22 mouse cellular contexts compared by ENCODE assay signal in the genomic region with DNA sequence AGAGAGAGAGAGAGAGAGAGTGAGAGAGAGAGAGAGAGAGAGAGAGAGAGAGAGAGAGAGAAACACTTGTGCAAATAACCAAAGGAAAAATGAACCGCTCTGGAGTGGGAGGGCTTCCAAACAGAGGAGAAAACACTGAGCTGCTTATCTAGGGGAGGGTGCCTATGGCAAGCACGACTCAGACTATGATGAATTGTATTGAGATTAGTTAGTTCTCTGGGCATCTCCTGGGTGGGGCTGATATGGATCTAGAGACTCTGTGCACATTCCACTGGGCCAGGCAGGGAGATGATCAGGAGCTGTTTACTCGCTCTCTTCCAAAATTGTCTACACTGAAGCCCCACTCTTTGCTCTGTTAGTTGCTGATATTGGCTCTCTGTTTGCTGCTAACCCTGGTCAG. TPM values are rescaled to one million over a fixed set of nuclear protein-coding genes. Genes with fewer than 3 reads are reported as not detected.
DNase-seq lines count a peak whose midpoint lies in the region; ATAC-seq and TF ChIP-seq lines count a peak whose summit lies in the region.
"Had no signal": no experiment of that assay in that cellular context is flagged by ENCODE, and none has a peak within 500 bp of the region (broad histone marks: within the 10 kb centered on the region; RNA-seq: fewer than 3 reads in every experiment).

No protein-coding gene starts in this region.

- no peak overlapping the region for H3K9ac ChIP-seq in stomach, postnatal 0 days (ENCODE audit: low read length)
- H3K9ac ChIP-seq: forebrain, embryonic 15.5 days; heart, embryonic 15.5 days; hindbrain, embryonic 14.5 days; intestine, embryonic 15.5 days had no signal

- peak; percentile 15; the same call in 1 of the 2 replicates for ATAC-seq in megakaryocyte progenitor cell, adult 5-6 weeks (replicated peaks; ENCODE audit: poor library complexity)
- no peak for ATAC-seq in stomach, postnatal 0 days (ENCODE audit: low FRiP score, low TSS enrichment)
- ATAC-seq: forebrain, embryonic 15.5 days; intestine, embryonic 15.5 days; Patski had no signal

- TF ChIP-seq CTCF in stomach, postnatal 0 days (IDR thresholded peaks at IDR 0.05; ENCODE audit: low read depth) = no peak

- H3K4me1 ChIP-seq in stomach, postnatal 0 days (replicated peaks; ENCODE audit: control insufficient read depth, insufficient read depth) = no peaks in the 10 kb centered on the region
- H3K4me1 ChIP-seq: embryonic facial prominence, embryonic 10.5 days; forebrain, embryonic 15.5 days; hindbrain, embryonic 10.5 days; intestine, embryonic 15.5 days had no signal

- no peak overlapping the region for H3K4me3 ChIP-seq in stomach, postnatal 0 days (ENCODE audit: low read depth, low read length)
- H3K4me3 ChIP-seq: embryonic facial prominence, embryonic 10.5 days; forebrain, embryonic 15.5 days; heart, adult 2 months; heart, embryonic 15.5 days; hindbrain, embryonic 10.5 days; intestine, embryonic 15.5 days had no signal

- WGBS in stomach, postnatal 0 days = 23% methylated on average over 3 of the region's 3 CpGs

- DNase-seq in 3T3-L1 (ENCODE audit: low read depth, low spot score) = peak; percentile 68
- peak; percentile 57 for DNase-seq in NIH3T3 (ENCODE audit: low read depth)
- no peak for DNase-seq in stomach, postnatal 0 days (ENCODE audit: low spot score)
- no peak for DNase-seq in embryo, embryonic 9.5 days (ENCODE audit: extremely low spot score)
- no peak for DNase-seq in layer of hippocampus, adult 9-10 months (ENCODE audit: low spot score)
- DNase-seq: adrenal gland, adult 8-10 months; cerebellum, adult 11 months; cerebellum, adult 9-10 months; cerebellum, postnatal 25 days; heart, adult 2 months; heart, postnatal 14 days had no signal

- H3K36me3 ChIP-seq in stomach, postnatal 0 days (ENCODE audit: control insufficient read depth, insufficient read depth, low read length) = no peaks in the 10 kb centered on the region
- H3K36me3 ChIP-seq: embryonic facial prominence, embryonic 10.5 days; forebrain, embryonic 15.5 days; G1E; heart, embryonic 15.5 days; hindbrain, embryonic 10.5 days; intestine, embryonic 15.5 days had no signal

- H3K9me3 ChIP-seq in stomach, postnatal 0 days (ENCODE audit: control insufficient read depth, low read length) = no peaks in the 10 kb centered on the region
- H3K9me3 ChIP-seq: embryonic facial prominence, embryonic 10.5 days; G1E; heart, embryonic 15.5 days; hindbrain, embryonic 10.5 days; intestine, embryonic 15.5 days had no signal

- H3K4me2 ChIP-seq in stomach, postnatal 0 days (replicated peaks; ENCODE audit: low read depth) = no peak overlapping the region
- H3K4me2 ChIP-seq: forebrain, embryonic 15.5 days; heart, embryonic 11.5 days; heart, embryonic 15.5 days; hindbrain, embryonic 14.5 days; intestine, embryonic 15.5 days had no signal

- H3K27ac ChIP-seq in stomach, postnatal 0 days (replicated peaks) = peak overlapping the region; percentile 45; the same call in 1 of the 2 replicates
- H3K27ac ChIP-seq: embryonic facial prominence, embryonic 10.5 days; forebrain, embryonic 15.5 days; heart, adult 2 months; heart, embryonic 15.5 days; hindbrain, embryonic 10.5 days; hindbrain, embryonic 14.5 days; intestine, embryonic 15.5 days had no signal

- no peak for TF ChIP-seq EP300 in stomach, postnatal 0 days (optimal IDR thresholded peaks at IDR 0.05)

- H3K27me3 ChIP-seq in stomach, postnatal 0 days (ENCODE audit: control insufficient read depth, insufficient read depth, low read length) = no peaks in the 10 kb centered on the region
- H3K27me3 ChIP-seq: forebrain, embryonic 15.5 days; heart, embryonic 15.5 days; intestine, embryonic 15.5 days; Patski had no signal

RNA-seq across cellular contexts. Expression of gene Serpinb9b, which starts 24.5 kb away (rescaled TPM):
- not detected in 2 replicates for total RNA-seq in megakaryocyte progenitor cell, adult 5-6 weeks (2015)
- total RNA-seq in megakaryocyte progenitor cell, adult 5-6 weeks (2017) = not detected in 2 replicates
- 2.7 and 4.9 TPM in 2 replicates for polyA plus RNA-seq in stomach, postnatal 0 days (2015; fragmentation: Nextera tagmentation; extraction: Ambion mirVana)
- total RNA-seq: gastrocnemius, adult 8-10 months had no signal
- polyA plus RNA-seq: embryonic facial prominence, embryonic 10.5 days; G1E had no signal

RNA-seq across cellular contexts. Expression of gene Serpinb1b, which starts 26.7 kb away (rescaled TPM):
- total RNA-seq in megakaryocyte progenitor cell, adult 5-6 weeks (2015) = 0.37 TPM in 1 of 2 replicates, not detected in the other
- total RNA-seq in megakaryocyte progenitor cell, adult 5-6 weeks (2017) = not detected in 2 replicates
- polyA plus RNA-seq in stomach, postnatal 0 days (2015; fragmentation: Nextera tagmentation; extraction: Ambion mirVana) = 1.3 and 2.0 TPM in 2 replicates
- total RNA-seq: G1E; gastrocnemius, adult 8-10 months; heart, adult 2 months; heart, postnatal 14 days had no signal
- polyA plus RNA-seq: G1E; heart, adult 2 months; heart, embryonic 11.5 days had no signal

RNA-seq across cellular contexts. Expression of gene Serpinb9, which starts 48.6 kb away (rescaled TPM):
- total RNA-seq in megakaryocyte progenitor cell, adult 5-6 weeks (2015) = 3.9 and 4.0 TPM in 2 replicates
- 2.0 and 3.0 TPM in 2 replicates for total RNA-seq in megakaryocyte progenitor cell, adult 5-6 weeks (2017)
- polyA plus RNA-seq in stomach, postnatal 0 days (2015; fragmentation: Nextera tagmentation; extraction: Ambion mirVana) = 5.5 and 6.3 TPM in 2 replicates

Comparison
In these comparisons a context has a peak if more than half of its experiments do, and no peak if none do; other contexts are left out.
1. DNase-seq: peak in 3T3-L1 (single experiment) and NIH3T3 (single experiment); none in stomach, postnatal 0 days (single experiment), embryo, embryonic 9.5 days (single experiment) and layer of hippocampus, adult 9-10 months (single experiment).